Mouse (Mus musculus): Measurements from ENCODE around the gene Prpf4. TPM values are rescaled to one million over a fixed set of nuclear protein-coding genes. Genes with fewer than 3 reads are reported as not detected.

The Prpf4 gene
- polyA plus RNA-seq (2015; fragmentation: Nextera tagmentation; extraction: Ambion mirVana) = 17.8 and 19.5 TPM in 2 replicates

DNA sequence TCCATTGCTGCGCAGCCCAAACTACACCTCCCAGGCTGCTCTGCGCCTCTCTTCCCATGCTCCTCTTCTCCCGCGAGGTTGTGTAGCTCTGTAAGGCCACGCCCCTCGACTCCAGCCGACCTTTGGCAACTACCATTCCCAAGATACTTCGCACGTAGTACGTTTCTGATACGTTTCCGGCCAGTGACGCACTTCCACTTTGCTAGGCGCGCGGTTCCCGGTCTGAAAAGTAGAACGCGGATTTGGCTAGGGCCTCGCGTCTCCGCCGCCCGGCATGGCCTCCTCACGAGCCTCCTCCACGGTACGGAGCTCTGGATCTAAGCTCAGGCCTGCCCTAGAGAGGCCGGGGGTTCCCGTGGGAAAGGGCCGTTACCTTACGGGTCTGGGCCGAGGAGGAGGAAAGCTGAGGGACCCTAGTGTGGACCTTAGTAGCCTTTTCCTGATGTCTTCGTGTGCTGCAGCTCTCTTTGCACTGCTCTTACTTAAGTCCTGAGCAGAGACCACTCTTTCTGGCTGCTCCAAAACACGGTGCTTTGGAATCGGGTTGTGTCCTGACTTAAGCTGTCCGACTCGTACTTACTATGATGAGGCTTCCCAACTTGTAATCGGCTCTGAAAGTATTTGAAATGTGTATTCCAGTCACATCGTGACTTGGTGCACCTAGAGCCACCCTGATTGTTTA, at the start of gene Prpf4, which contains the start of gene Cdc26:
Gene Prpf4 (plus strand): TSS at position 197 of the 682 bp plus-strand sequence.
Gene Cdc26 (minus strand): TSS at position 42 of the 682 bp plus-strand sequence.
- peak; percentile 100 for ATAC-seq (replicated peaks)
- Histone ChIP-seq H3K4me3 (peak within 1 kb of the TSS; percentile 57), H3K4me2 (replicated peaks) (peak within 1 kb of the TSS; percentile 53), H3K27me3 (no peaks in the 10 kb centered on the region), H3K9ac (replicated peaks) (peak within 1 kb of the TSS; percentile 73), H3K27ac (replicated peaks) (peak within 1 kb of the TSS; percentile 70), H3K36me3 (peaks cover 22% of the 10 kb centered on the region), H3K4me1 (peaks cover 44% of the 10 kb centered on the region), H3K9me3 (no peaks in the 10 kb centered on the region)
- WGBS = under 1% methylated on average over 39 of the region's 39 CpGs

DNA sequence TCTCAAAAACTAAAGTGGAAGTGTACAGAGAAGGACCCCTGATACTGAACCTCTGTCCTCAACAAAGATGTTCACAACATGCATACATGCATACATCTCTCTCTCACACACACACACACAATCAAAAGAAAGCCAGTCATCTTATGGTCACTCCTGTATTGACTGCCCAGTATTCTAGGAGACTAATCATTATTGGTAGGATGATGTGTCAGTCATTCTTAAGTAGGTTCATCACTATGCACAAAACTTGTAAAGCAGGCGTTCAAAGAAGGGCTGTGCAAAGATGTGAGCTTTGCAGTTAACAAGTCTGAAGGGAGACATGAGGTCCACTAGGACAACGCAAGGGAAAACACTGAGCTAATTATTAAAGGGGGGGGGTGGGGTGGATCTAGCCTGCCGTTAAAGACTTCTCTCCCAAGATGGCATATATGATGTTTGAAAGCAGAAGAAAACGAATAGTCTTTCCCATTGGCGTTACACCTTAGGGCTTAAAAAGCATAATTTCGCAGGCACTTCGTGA, 49.3 kb upstream of the Prpf4 start:
- Histone ChIP-seq H3K27ac (replicated peaks) (peak overlapping the region; percentile 81; the same call in 1 of the 2 replicates), H3K4me1 (peaks cover 23% of the 10 kb centered on the region), H3K9me3 (no peaks in the 10 kb centered on the region), H3K27me3 (no peaks in the 10 kb centered on the region), H3K36me3 (no peaks in the 10 kb centered on the region), H3K9ac (replicated peaks) (peak overlapping the region; percentile 60), H3K4me3 (peak overlapping the region; percentile 71), H3K4me2 (replicated peaks) (peak overlapping the region; percentile 68)
- 49% methylated on average over 7 of the region's 7 CpGs for WGBS
- no peak for ATAC-seq (replicated peaks)

DNA sequence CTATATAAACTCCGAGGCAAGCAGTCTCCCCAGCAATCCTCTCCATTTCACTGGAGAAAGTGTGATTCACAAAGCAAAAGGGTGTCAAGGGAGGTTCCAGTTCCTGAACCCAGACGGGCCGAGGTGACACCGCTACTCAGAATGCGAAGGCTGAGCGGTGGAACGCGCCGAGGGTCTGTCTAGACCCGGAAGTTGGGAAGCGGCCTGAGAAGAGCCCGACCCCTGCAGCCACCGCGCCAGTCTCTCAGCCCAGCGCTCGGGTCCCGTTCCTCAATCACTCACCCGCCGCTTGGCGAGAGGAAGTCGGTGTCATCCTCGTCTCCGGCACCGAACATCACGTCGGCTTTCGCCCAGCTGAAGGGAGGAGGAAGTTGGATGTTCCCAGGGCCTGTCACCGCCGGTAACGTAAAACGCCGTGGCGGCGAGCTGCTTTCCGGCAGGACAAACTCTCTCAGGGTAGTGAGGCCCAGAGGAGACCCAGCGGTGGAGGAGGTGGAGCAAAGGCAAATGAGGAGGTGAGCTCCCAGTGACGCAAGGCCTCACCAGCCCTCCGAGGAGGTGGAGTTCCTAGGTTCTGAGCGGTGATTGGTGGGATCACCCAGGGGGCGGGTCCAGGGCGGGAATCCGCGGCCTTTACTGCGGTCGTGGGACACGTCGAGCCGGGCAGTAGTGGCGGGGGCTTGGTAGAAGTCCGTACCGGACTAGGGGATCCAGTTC, 48.4 kb upstream of the Prpf4 start, which contains the start of the genes Fkbp15 and Slc31a1:
Gene Fkbp15 (minus strand): TSS at position 461 of the 717 bp plus-strand sequence.
Gene Slc31a1 (plus strand): TSS at position 640 of the 717 bp plus-strand sequence.
- peak within 1 kb of the TSS; percentile 81 for H3K27ac ChIP-seq (replicated peaks)
- peak within 1 kb of the TSS; percentile 68 for H3K4me2 ChIP-seq (replicated peaks)
- peaks cover 23% of the 10 kb centered on the region for H3K4me1 ChIP-seq
- peak within 1 kb of the TSS; percentile 61 for H3K9ac ChIP-seq (replicated peaks)
- no peaks in the 10 kb centered on the region for H3K36me3 ChIP-seq
- no peaks in the 10 kb centered on the region for H3K27me3 ChIP-seq
- peak within 1 kb of the TSS; percentile 71 for H3K4me3 ChIP-seq
- WGBS = under 1% methylated on average over 51 of the region's 51 CpGs
- ATAC-seq (replicated peaks) = peak; percentile 100
- H3K9me3 ChIP-seq = no peaks in the 10 kb centered on the region

GRCm38 (mm10) chr4:62360805-62361455, 47.7 kb upstream of the Prpf4 start:
- H3K9ac ChIP-seq (replicated peaks) = peak overlapping the region; percentile 61
- H3K27me3 ChIP-seq = no peaks in the 10 kb centered on the region
- H3K4me1 ChIP-seq = peaks cover 23% of the 10 kb centered on the region
- peak overlapping the region; percentile 71 for H3K4me3 ChIP-seq
- H3K27ac ChIP-seq (replicated peaks) = 0 out of 2 replicates have a peak overlapping the region, but pooled peaks have one; percentile 24
- peak overlapping the region; percentile 54 for H3K4me2 ChIP-seq (replicated peaks)
- ATAC-seq (replicated peaks) = 0 out of 2 replicates have a peak, but pooled peaks have one; percentile 3
- WGBS = under 1% methylated on average over 21 of the region's 22 CpGs
- H3K36me3 ChIP-seq = no peaks in the 10 kb centered on the region
- H3K9me3 ChIP-seq = no peaks in the 10 kb centered on the region

DNA sequence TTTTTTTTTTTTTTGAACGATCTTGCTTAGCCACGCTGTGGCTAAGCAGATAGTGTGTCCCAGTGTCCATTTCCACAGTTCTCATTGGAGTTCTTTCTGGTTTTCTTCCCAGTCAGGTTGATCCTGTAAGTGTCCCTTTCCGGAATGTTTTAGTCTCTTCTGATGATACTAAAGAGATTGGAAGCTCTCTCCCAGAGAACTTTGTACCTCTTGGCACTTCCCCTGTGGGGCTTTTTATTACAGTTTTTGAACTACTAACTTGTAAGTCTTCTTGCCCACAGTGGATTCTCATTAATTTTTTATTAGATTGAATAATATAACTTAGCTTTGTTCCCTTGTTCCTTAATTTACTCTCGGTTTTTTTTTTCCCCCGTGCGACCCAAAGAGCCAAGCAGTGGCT, 47.0 kb upstream of the Prpf4 start:
- peaks cover 23% of the 10 kb centered on the region for H3K4me1 ChIP-seq
- H3K27ac ChIP-seq (replicated peaks) = no peak overlapping the region
- 50% methylated on average over 6 of the region's 6 CpGs for WGBS
- peak overlapping the region; percentile 54 for H3K4me2 ChIP-seq (replicated peaks)
- H3K27me3 ChIP-seq = no peaks in the 10 kb centered on the region
- peak overlapping the region; percentile 71 for H3K4me3 ChIP-seq
- H3K9ac ChIP-seq (replicated peaks) = peak overlapping the region; percentile 61; the same call in 1 of the 2 replicates
- H3K9me3 ChIP-seq = no peaks in the 10 kb centered on the region
- ATAC-seq (replicated peaks) = no peak
- no peaks in the 10 kb centered on the region for H3K36me3 ChIP-seq

- H3K27ac ChIP-seq (replicated peaks) = no peak overlapping the region
- H3K4me1 ChIP-seq = peaks cover 23% of the 10 kb centered on the region
- no peaks in the 10 kb centered on the region for H3K36me3 ChIP-seq
- no peaks in the 10 kb centered on the region for H3K27me3 ChIP-seq
- peak overlapping the region; percentile 54 for H3K4me2 ChIP-seq (replicated peaks)
- no peaks in the 10 kb centered on the region for H3K9me3 ChIP-seq
- 100% methylated on average over 1 of the region's 1 CpGs for WGBS
- no peak for ATAC-seq (replicated peaks)
- peak overlapping the region; percentile 71; the same call in 1 of the 2 replicates for H3K4me3 ChIP-seq
- H3K9ac ChIP-seq (replicated peaks) = no peak overlapping the region
Observed at GRCm38 (mm10) chr4:62361997-62362396, 46.6 kb upstream of the Prpf4 start.

DNA sequence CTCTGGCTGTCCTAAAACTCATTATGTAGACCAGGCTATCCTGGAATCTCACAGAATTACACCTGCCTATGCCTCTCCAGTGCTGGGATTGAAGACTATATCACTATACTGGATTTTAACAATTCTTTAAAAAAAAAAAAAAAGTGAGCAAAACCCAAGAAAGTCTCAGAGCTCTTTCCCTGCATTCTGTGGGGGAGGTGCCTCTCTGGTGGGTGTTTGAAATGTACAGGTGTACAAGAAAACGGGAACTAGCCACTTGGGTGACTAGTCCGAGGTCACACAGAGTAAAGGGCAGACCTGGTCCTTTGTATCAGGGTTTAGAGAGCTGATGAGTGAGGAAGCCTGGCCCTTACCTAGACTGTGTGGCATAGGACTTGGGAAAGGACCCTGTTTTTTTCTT, 46.2 kb upstream of the Prpf4 start:
- H3K4me1 ChIP-seq = peaks cover 23% of the 10 kb centered on the region
- no peak overlapping the region for H3K4me2 ChIP-seq (replicated peaks)
- H3K9ac ChIP-seq (replicated peaks) = no peak overlapping the region
- 89% methylated on average over 2 of the region's 2 CpGs for WGBS
- no peaks in the 10 kb centered on the region for H3K36me3 ChIP-seq
- no peak overlapping the region for H3K27ac ChIP-seq (replicated peaks)
- ATAC-seq (replicated peaks) = no peak
- H3K27me3 ChIP-seq = no peaks in the 10 kb centered on the region
- no peaks in the 10 kb centered on the region for H3K9me3 ChIP-seq
- H3K4me3 ChIP-seq = no peak overlapping the region

DNA sequence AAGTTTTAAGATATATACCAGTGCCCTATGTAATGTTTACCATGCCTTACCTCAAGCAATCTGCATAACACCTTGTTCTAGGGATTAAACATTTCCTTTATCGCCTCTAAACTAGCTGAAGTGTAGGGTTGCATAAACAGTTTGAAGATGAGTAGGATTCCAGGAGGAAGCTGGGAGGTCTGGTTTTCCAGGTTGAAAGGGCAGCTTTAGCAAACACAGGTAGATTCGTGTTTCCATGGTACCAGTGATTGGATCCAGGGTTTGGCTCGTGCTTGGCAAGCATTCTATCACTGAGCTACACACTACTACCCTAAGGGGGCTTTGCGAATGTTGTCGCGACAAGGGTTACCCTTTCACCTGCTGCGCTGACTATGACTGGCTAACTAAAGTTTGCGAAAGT, 44.3 kb upstream of the Prpf4 start:
- no peaks in the 10 kb centered on the region for H3K27me3 ChIP-seq
- H3K36me3 ChIP-seq = no peaks in the 10 kb centered on the region
- no peak for ATAC-seq (replicated peaks)
- no peaks in the 10 kb centered on the region for H3K9me3 ChIP-seq
- no peak overlapping the region for H3K4me3 ChIP-seq
- H3K4me2 ChIP-seq (replicated peaks) = no peak overlapping the region
- no peak overlapping the region for H3K27ac ChIP-seq (replicated peaks)
- H3K9ac ChIP-seq (replicated peaks) = no peak overlapping the region
- peaks cover 17% of the 10 kb centered on the region for H3K4me1 ChIP-seq
- 93% methylated on average over 8 of the region's 8 CpGs for WGBS

DNA sequence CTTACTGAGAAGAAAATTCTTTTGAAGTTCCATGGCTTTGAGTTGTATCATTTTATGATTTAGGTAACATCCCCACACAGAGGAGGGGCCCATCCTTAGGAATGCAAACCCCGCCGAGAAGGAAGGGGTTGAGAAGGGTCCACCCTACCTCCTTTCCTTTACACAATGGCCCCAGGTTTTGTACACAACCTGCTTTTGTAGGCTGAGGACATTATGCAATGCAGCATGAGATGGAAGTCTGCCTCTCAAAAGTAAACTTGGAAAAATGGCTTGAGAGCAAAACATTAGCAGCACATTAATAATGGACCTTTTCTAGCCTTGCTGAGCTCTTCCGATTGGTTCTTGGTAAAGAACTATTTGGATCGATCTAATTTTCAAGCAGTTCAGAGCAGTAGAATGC, 42.3 kb upstream of the Prpf4 start:
- Histone ChIP-seq H3K9me3 (no peaks in the 10 kb centered on the region), H3K4me2 (replicated peaks) (no peak overlapping the region), H3K27ac (replicated peaks) (no peak overlapping the region), H3K36me3 (no peaks in the 10 kb centered on the region), H3K27me3 (no peaks in the 10 kb centered on the region), H3K4me3 (no peak overlapping the region), H3K9ac (replicated peaks) (no peak overlapping the region), H3K4me1 (peaks cover 8% of the 10 kb centered on the region)
- ATAC-seq (replicated peaks) = no peak
- 84% methylated on average over 4 of the region's 4 CpGs for WGBS

DNA sequence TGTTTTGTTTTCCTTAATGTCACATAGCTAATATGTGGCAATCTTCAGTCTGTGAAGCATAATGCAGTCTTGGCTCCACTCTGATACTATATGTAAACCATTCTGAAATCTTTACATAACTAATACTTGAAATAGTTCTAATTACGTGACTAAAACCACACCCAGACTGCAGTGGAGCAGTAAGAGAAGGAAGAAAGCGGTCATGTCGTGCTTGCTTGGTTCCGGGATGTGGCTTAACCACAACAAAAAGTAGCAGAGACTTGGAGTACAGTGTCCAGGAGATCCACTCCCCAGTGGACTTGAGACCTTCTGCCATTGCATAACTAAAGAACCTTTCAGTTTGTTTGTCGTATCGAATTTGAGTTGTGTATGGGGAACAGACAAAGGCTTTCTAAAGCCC, 41.0 kb upstream of the Prpf4 start:
- ATAC-seq (replicated peaks) = no peak
- Histone ChIP-seq H3K4me2 (replicated peaks) (no peak overlapping the region), H3K36me3 (no peaks in the 10 kb centered on the region), H3K9ac (replicated peaks) (no peak overlapping the region), H3K4me3 (no peak overlapping the region), H3K9me3 (no peaks in the 10 kb centered on the region), H3K4me1 (no peaks in the 10 kb centered on the region), H3K27me3 (no peaks in the 10 kb centered on the region), H3K27ac (replicated peaks) (no peak overlapping the region)
- WGBS = 89% methylated on average over 6 of the region's 6 CpGs

- no peak for ATAC-seq (replicated peaks)
- H3K36me3 ChIP-seq = no peaks in the 10 kb centered on the region
- H3K9ac ChIP-seq (replicated peaks) = no peak overlapping the region
Observed at GRCm38 (mm10) chr4:62369091-62369490, 39.5 kb upstream of the Prpf4 start.

More at GRCm38 (mm10) chr4:62369091-62369490, 39.5 kb upstream of the Prpf4 start:
- 87% methylated on average over 3 of the region's 3 CpGs for WGBS
- no peaks in the 10 kb centered on the region for H3K9me3 ChIP-seq
- H3K27me3 ChIP-seq = no peaks in the 10 kb centered on the region
- no peaks in the 10 kb centered on the region for H3K4me1 ChIP-seq
- no peak overlapping the region for H3K27ac ChIP-seq (replicated peaks)
- no peak overlapping the region for H3K4me3 ChIP-seq
- no peak overlapping the region for H3K4me2 ChIP-seq (replicated peaks)

All from forebrain, embryonic 15.5 days (tissue).